Mouse (Mus musculus) lung, postnatal 14 days (tissue): ENCODE data around the gene Gm45713.
"Not testable (repeated sequence)": the region's sequence is repeated elsewhere in the genome, so short reads cannot be mapped to it uniquely, and the experiment has no call there.

Experiments used
- DNase-seq: peaks from one replicate; pipeline ENCODE4 v3.0.0; 2021

Gm45713 gene

GRCm38 (mm10) chr7:45162551-45162950 is 26.5 kb upstream of the Gm45713 start:
- DNase-seq: no peak

- peak; percentile 91 for DNase-seq
Measured at GRCm38 (mm10) chr7:45161612-45162473, 25.8 kb upstream of the Gm45713 start.

DNA sequence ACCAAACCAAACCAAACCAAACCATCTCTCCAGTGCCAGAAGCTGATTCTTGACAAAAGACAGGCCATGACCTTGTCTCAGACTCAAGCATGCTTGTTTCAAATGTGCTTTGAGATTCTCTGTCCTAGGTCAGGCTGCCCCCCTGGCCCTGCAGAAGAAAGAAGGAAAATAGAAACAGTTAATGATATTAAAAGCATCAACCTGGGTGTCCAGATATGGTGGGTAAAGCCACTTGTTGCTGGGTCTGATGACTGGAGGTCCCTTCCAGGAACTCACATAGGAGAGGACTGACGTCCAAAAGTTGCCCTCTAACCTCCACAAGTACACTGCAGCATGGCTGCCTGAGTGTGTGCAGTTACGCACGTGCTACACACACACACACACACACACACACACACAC is 24.8 kb upstream of the Gm45713 start:
- no peak for DNase-seq

DNA sequence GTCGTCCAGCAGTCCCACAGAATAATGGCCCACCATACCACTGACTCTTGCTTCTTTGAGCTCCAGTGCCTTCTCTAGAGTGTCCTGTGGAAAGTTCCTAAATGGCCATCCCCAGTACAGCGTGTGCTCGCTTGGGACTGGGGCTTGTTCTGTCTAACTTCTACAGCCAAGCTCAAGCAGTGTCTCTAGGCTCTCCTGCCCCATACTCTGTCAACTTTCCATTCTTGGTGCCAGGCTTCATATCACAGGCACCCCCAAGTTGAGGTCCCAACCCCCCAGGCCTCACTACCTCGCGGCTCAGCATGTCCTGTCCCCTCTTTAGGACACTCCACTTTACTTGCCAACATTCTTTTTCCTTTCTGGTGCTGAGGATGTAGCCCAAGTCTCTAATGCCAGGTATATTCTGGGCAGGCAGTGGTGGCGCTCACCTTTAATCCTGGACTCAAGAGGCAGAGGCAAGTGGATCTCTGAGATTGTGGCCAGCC is 24.3 kb upstream of the Gm45713 start:
- no peak for DNase-seq

- DNase-seq: no peak
Measured at GRCm38 (mm10) chr7:45158991-45159390, 23.0 kb upstream of the Gm45713 start.

DNA sequence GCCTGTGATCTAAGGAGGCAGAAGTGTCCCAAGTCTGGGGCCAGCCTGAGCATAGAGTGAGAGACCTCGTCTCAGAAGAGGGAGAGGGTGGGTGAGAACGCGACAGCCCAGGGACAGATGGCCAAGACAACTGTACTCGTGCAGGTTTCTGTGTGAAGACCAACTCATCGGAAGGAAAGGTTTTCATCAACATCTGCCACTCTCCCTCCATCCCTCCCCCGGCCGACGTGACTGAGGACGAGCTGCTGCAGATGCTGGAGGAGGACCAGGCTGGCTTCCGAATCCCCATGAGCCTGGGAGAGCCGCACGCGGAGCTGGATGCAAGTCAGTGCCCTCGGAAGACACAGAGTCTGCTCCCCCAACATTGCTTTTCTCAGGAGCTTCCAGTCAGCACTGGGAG is 21.4 kb upstream of the Gm45713 start:
- DNase-seq: no peak

DNA sequence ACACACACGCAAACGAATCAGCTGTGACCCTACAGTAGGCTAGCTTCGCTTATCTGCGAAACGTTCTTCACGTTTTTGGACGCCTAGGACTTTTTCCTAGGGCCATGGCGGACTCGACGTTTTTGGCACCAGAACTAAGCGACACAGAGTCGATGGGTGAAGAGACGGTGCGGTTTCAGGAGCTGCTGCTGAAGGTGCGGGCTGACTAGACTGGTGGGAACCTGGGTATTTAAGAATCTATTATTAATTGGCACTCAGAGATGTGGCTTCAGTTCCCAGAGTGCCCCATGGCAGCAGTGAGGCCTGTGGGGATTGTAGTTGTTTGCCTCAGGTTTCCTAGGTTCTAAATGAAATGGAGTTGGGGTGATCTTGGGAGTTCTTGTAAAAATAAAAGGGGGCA is 20.2 kb upstream of the Gm45713 start:
- DNase-seq: no peak

DNA sequence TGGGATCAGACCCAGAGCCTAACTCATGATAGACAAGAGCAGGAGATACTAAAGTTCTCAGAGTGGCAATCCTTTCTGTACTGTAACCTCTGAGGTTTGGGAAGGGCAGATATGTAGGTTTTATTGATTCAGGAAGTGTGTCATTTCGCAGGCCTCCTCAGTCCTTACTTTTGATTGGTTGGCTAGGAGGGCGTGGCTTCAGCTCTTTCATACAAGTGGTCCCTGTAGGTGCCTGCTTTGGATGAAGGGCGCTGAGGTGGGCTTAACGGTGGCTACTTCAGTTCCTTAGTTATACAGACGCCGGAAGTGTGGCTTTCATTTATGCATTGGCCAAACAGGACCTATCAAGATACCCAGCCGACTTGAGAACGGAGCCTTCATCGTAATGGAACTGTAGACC is 19.6 kb upstream of the Gm45713 start:
- DNase-seq: no peak

GRCm38 (mm10) chr7:45154993-45155514 is 19.0 kb upstream of the Gm45713 start:
- peak; percentile 58 for DNase-seq

DNA sequence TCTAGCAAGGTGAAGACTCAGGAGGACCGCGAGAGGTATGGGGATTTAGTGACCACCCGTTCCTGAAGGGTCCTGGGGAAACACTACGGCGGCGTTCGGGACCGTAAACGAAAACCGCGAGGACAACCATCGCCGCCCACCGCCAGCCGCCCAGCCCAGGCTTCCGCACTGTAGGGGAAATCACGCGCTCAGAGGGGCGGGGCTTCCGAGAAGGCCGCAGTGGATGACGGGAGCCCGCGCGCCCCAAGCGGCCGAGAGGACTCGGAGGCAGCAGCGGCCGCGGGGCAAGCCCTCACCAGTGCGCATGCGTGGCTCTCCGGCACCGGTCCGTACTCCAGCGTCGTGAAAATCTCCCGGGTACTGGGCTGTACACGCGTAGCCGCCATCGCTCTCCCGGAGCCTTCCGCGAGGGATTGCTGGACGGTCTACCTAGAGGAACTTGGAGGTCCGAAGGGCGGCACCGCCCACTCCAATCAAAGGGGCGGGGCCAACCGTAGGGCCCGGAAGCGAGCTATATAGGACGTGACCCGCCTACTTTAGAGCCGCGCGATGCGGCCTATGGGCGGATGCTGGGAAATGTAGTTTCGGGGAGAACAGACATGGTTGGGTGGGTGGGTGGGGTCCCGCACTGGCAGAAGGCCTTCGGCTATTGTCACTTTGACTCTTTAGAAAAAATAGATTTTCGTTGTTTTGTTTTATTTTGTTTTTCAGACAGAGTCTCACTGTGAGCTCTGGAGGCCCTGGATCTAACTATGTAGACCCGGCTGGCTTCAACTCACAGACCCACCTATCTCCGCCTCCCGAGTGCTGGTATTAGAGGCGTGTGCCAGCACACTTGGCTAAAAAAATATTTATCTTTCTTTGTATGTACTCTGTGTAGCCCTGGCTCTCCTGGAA is 18.3 kb upstream of the Gm45713 start, which contains the start of the genes Pih1d1 and Aldh16a1:
Gene Pih1d1 (plus strand): TSS at position 208 of the 897 bp plus-strand sequence.
Gene Aldh16a1 (minus strand): TSS at position 489 of the 897 bp plus-strand sequence.
- peak; percentile 97 for DNase-seq

DNA sequence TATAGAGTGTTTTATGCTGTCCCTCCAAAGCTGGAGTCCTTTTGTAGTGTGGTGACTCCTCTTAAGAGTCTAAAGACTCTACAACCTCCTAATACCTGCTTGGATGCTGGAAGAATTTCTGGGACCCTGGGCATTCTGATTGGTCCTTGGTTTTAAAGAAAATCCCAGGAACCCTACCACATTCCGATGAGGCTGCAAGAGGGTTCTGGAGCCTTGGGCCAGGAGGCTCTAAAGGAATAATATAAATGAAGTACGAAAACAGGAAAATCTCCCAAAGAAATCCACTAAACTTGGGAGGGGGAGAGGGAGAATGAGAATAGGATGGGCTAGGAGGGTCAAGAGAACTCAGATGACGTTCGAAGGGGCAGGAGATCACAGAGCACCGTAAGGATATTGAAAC is 17.6 kb upstream of the Gm45713 start:
- DNase-seq: no peak

GRCm38 (mm10) chr7:45153052-45153451 is 17.0 kb upstream of the Gm45713 start:
- DNase-seq: not testable (repeated sequence)

GRCm38 (mm10) chr7:45151303-45151702 is 15.3 kb upstream of the Gm45713 start:
- peak; percentile 64 for DNase-seq

DNA sequence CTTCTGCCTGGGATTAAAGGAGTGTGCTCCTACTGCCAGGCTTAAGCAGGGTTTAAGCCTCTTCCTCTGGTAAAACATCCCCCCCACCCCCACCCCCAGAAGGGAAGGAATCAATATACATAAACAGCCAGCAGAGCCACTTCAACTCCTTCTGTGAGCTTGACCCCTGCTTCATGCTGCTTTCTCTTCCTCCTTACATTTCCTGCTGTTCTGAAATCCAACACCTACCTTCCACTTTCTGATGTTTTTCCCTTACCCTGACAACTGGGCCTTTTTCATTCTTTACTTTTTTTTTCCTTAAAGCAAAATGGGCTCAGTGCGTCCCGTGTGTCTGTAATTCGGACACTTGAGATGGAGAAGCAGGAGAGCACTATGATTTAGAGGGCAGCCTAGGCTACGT is 14.3 kb upstream of the Gm45713 start:
- no peak for DNase-seq

DNA sequence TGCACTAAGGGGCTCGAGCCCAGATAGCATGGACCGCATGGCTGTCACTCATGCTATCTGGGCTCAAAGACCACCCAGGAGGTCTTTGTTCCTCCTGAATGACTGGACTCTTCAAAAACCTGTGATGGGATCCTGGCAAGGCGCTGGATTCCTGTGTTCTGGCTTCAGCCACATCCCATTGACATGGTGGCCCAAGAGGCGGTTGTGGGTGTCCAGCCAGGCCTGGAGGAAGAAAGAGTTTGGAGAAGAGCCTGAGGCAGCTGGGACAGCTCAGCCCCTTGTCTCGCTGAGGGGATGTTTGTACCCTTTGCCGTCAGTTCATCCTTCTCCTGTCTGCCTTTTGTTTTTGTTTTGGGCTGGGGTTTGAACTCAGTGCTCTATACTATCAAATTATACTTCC is 13.5 kb upstream of the Gm45713 start:
- peak; percentile 54 for DNase-seq

GRCm38 (mm10) chr7:45148534-45149098 is 12.6 kb upstream of the Gm45713 start:
- DNase-seq: no peak

- no peak for DNase-seq
Measured at GRCm38 (mm10) chr7:45147899-45148298, 11.9 kb upstream of the Gm45713 start.

DNA sequence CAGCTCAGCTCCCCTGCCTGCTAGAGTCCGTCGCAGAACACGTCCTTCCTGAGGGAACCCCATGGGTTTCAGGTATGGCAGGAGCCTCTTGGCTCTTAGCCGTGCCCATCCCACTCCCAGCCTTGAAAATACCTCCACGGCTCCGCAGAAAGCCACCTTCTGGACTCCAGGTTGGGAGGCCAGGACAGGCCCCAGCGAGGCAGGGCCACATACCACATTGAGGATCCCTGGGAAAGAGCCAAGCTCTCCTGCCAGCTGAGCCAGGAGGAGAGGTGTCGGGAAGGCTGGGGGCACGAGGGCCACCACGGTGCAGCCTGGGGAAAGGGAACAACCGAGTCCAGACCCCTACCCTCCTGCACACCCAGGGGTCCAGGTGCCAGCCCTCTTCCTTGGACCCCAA is 11.2 kb upstream of the Gm45713 start:
- DNase-seq: no peak

GRCm38 (mm10) chr7:45145460-45145859 is 9.4 kb upstream of the Gm45713 start:
- no peak for DNase-seq

- no peak for DNase-seq
Measured at GRCm38 (mm10) chr7:45144368-45145174, 8.5 kb upstream of the Gm45713 start.

DNA sequence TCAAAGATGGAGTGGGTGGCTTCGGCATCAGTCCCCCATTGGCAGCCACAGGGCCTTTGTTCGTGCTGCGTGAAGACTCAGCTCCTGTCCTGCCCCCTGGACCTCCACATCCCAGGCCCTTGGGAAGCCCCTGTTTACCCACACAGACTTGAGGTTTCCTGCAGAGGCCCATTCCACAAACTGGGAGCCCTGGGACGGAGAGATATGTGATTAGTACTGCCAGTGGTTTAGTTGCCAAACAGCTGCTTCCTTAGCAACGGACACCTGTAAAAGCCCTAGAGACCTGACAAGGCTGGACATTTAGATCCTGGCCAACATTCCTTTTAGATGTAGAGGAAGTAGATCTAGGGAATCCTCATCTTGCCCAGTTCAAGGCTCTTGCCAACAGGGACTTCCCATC is 5.9 kb upstream of the Gm45713 start:
- DNase-seq: no peak

- DNase-seq: no peak
Measured at GRCm38 (mm10) chr7:45141319-45141718, 5.3 kb upstream of the Gm45713 start.
